Mouse (Mus musculus): Measurements from ENCODE around the gene Gm37240.

Gm37240 gene

DNA sequence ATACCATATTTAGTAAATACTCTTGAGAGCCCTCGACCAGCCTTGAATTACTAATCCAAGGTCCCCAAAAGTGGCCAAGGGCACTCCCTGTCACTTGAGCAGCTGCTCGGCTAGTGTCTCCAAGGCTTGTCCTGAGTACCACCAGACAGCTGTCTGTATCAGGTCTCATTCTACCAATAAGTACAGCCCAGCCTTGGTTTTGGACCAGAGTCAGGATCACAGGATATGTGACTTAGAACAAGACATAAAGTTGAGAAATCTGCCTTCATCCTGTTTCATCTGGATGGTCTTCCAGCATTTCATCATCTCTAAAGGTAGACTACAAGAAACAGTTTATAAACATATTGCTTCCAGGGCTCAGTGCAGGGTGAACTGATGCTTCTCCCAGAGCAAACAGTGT is 253.6 kb downstream of the Gm37240 start:
- no peak for DNase-seq

DNA sequence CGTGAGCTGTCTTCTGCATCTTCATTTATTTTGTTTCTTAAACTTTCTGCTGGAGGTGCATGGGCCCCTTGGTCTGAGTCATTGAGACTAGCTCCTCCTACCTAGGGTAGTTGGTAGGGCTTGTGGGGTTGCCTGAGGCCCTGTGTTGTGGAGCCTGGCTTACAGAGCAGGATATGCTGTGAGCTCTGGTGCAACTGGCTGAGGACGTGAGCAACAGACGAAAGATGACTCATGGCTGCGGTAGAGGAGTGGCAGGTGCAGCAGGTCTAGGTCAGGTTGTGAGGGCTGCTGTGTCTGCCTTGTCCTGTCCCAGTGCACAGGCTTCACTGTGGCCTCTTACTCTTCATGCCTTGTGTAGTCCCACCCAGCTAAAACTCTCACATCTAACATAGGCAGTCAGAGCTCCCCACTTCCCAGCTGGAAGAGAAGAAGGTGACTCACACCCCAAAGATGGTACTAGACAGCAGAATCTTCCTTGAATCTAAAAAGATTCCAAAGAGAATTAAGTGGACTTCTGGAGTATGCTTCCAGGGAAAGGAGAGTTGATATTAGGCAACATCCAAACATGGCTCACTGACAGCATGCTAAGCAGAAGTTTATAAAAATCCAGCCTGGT is 257.3 kb downstream of the Gm37240 start:
- DNase-seq, result no peak

GRCm38 (mm10) chr3:85619751-85620150 is 267.6 kb downstream of the Gm37240 start:
- DNase-seq, result no peak

DNA sequence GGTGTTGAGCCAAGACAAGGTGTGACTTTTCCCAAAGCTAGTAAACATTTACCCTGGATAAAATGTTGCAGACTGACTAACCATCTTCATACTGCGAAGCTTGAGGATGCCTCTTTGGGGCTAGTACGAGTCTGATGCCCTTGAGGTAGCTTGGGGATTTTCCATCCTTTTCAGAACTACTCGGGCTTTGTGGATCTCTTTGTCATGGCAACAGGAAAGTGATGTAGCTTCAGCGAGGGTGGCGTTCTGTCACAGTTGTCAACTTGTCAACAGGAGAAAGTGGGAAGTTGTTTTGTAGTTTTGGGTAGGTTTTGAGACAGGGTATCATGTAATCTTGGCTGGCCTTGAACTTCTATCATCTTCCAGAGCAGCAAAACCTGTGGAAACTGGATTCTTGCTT is 268.0 kb downstream of the Gm37240 start:
- DNase-seq, result no peak

- peak; percentile 54 to 61 for DNase-seq
Observed at GRCm38 (mm10) chr3:85618885-85619284, 268.4 kb downstream of the Gm37240 start.

DNA sequence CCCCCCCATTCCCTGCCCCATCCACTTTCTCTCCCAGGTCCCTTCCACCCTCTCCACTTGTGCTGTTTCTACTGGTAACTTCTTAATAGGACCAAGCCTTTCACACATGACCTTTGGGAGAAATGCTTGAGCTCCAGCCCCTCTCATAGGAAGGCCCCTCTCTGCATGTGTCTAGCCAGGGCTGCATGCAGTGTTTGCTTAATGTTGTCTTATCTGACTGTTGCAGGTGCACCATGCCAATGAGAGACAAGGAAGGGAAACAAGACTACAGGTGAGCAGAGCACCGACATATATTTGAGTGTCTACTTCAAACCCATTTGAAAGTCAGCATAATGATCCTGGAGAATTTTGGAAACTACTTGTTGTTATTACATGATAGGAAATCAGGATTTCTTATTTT is 270.9 kb downstream of the Gm37240 start:
- DNase-seq, result no peak

DNA sequence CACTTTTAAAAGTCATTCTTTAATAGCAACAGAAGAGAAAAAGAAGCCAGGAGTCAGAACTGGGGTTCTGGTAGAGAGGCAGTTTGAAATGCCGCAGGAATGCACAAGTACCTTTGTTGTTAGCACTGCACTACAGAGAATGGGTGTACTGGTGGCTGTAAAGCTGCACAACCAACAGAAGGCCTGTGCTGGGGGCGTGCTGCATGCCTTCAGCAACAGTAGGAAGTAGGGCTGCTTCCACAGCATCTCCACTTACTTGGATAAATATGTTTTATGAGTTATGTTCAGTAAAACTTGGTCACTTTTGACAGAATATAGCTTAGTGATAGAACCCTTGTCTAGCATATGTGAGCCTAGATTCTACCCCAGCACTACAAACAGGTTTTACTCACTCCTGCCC is 279.6 kb downstream of the Gm37240 start:
- no peak for DNase-seq

DNA sequence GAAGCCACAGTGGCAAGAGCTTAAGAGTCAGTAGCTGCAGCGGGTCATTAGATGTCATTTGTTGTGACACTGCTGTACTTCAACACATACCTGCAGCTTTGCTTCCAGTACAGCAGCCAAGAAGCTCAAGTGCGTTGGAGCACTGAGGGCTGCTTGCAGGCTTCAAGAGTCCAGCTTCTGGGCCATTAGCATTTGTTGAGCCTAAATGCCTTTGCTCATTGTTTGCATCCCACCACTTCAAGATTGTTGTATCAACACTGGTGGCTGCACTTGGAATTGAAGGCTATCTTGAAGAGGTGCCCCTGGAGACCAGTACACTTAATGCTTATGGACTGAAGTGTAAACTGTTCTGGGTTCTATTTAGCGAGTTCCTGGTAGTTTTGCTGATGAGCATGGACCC is 280.4 kb downstream of the Gm37240 start:
- DNase-seq, result no peak

DNA sequence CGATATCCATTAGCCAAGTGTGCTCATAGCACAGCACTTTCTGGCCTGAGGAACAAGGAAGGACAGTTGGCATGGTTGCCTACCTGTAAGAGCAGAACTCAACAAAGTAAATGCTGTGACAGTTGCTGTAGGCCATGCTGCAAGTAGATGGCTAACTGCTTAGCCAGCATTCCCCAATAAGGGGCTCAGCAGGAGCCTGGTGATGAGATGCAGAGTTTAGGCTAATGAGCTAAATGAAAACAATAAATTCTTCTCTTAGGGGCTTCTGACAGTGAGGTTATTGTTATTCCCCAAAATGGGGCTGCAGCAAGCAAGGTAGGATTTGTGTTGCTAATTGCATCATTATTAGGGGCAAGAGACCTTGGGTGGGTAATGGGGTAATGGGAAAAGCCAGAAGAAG is 283.5 kb downstream of the Gm37240 start:
- no peak for DNase-seq

DNA sequence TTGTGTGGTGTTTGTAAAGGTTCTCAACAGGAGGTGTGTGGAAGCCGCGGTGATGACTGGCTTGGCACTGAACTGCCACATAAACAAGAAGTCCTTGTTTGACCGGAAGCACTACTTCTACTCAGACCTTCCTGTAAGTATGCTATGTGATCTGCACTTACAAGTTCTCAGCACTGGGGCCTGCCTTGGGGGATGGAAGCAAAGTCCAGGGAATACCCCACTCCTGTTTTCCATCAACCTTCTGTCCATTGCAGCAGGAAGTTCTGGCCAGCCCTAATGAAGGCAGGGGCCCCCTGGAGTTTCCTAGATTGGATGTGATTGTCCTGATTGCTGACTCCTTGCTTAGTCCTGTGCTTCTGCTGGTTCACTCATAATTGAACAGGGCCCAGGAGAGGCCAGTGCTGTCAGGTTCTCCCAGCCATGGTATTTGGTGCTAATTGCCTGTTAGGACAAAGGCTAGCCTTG is 285.4 kb downstream of the Gm37240 start:
- DNase-seq, result peak; percentile 52 to 53

GRCm38 (mm10) chr3:85599526-85599925 is 287.8 kb downstream of the Gm37240 start:
- peak; percentile 43 to 53 for DNase-seq

GRCm38 (mm10) chr3:85594452-85594851 is 292.9 kb downstream of the Gm37240 start:
- DNase-seq, result peak in 1 of 2 experiments; percentile 31

DNA sequence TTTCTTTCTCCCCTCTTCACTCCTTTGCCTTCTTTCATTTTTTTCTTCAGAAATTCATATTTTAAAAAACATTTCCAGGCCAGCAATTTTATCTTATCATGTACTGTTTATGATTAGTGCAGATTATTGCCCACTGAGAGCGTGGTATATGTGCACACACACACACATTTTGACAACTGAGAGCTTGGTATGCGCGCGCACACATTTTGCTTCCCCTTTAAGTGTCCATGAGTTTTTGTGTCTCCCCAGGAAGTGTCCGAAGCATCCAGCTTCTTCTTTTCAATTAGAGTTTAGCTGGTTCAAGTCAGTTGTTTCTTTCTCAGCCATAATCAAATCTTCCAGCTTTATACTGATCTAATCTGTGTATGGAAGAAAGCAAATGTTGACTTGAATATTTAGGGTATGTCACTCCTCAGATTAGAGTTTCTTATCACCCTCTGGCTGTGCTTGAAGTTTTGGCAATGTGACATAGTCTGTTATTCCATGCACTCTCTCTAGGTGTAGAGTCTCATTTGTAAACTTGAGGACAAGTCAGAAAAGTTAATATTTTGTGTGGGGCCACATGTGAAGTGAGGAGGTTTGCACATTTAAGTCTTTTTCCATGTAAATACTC is 294.6 kb downstream of the Gm37240 start:
- no peak for DNase-seq

DNA sequence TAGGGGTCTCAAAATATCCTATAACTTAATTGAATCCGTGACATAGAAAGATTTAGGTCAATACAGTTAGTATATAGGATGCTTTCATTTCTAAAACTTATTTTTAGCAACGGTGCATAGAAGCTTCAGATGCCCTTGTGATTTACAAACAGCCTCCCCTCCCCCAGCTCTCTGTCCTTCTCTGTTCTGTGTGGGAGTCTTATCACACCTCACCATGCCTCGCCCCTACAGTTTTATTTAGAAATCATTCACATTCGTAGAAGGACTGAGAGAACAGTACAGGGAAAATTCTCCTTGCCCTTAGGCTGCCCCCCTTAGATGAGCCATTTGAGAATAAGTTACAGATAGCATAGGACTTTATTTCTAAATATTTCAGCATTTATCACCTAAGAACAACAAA is 295.3 kb downstream of the Gm37240 start:
- no peak for DNase-seq

- peak; percentile 47 to 53 for DNase-seq
Observed at GRCm38 (mm10) chr3:85590090-85590754, 297.1 kb downstream of the Gm37240 start.

- no peak for DNase-seq
Observed at GRCm38 (mm10) chr3:85588701-85589100, 298.6 kb downstream of the Gm37240 start.

DNA sequence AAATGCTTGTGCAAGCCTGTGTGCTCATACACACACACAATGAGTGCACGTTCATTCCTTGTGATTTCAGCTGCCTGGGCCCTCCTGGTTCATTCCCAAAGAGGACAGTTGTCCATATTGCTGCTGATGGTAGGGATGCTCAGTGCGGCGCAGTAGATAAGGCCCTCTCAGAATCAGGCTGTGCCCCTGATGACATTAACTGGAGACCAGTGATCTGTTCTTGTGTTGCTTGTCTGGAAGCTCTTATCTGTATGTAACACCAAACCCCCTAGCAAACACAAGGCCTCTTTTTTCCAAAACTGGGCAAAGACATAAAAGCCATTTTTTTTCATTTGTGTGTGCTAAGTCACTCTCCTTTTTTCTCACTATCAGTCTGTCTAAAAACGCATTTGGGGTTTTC is 302.4 kb downstream of the Gm37240 start:
- no peak for DNase-seq

GRCm38 (mm10) chr3:85583194-85583593 is 304.1 kb downstream of the Gm37240 start:
- DNase-seq, result no peak

DNA sequence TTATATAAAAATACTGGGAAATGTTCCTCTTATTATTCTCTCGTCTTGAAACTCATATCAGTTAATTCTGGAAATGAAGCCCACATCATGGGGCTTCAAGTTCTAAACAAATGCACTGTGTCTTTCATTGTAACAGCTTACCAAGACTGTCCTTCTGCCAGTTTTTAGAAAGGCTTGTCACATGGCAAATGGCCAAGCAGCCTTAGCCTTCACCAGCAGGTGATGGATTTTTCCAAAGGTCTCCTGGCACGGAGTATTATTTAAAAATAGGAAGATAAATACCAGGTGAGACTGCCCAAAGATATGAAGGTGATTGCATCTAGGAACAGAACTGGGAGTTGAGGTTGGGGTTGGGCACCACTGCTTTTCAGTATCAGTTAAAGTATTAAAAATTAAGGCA is 304.6 kb downstream of the Gm37240 start:
- peak; percentile 65 to 66 for DNase-seq

GRCm38 (mm10) chr3:85573864-85574830 is 313.2 kb downstream of the Gm37240 start, which contains the start of gene Gatb:
Gene Gatb, plus strand, starts transcription at chr3:85574119.
- peak; percentile 99 for DNase-seq

- no peak for DNase-seq
Observed at GRCm38 (mm10) chr3:85573216-85573863, 314.0 kb downstream of the Gm37240 start.

GRCm38 (mm10) chr3:85572502-85572901 is 314.8 kb downstream of the Gm37240 start:
- peak in 1 of 2 experiments; percentile 14 for DNase-seq
